Mouse (Mus musculus) liver, embryonic 13.5 days (tissue): ENCODE data around the gene Herc1. TPM values are rescaled to one million over a fixed set of nuclear protein-coding genes. Genes with fewer than 3 reads are reported as not detected.

Source experiments
- ATAC-seq: fragments of 200-750 bp; cut with Nextera tagmentation; 2 replicates; pipeline ENCODE4 v1.8.0; 2017; ENCODE audit warnings: low read depth, mild to moderate bottlenecking, moderate number of reproducible peaks, moderate library complexity
- DNase-seq: peaks from one replicate; pipeline ENCODE4 v3.0.0; 2022
- H3K27ac ChIP-seq: fragments of 300-500 bp; sonication (generic); 2 replicates; pipeline ENCODE4 v1.5.1; 2015; ENCODE audit warnings: moderate library complexity, mild to moderate bottlenecking, inconsistent platforms
- H3K27me3 ChIP-seq: fragments of 300-500 bp; sonication (generic); 2 replicates; pipeline ENCODE4 v1.6.1; 2015; ENCODE audit warnings: mild to moderate bottlenecking, inconsistent platforms
- H3K36me3 ChIP-seq: fragments of 300-500 bp; sonication (generic); 2 replicates; pipeline ENCODE4 v1.6.1; 2015; ENCODE audit warnings: mild to moderate bottlenecking, inconsistent platforms
- H3K4me1 ChIP-seq: fragments of 300-500 bp; sonication (generic); replicated peaks from 2 replicates; pipeline ENCODE4 v1.6.1; 2015; ENCODE audit warnings: inconsistent platforms
- H3K4me2 ChIP-seq: fragments of 300-500 bp; sonication (generic); 2 replicates; pipeline ENCODE4 v1.6.1; 2015; ENCODE audit warnings: inconsistent platforms, mild to moderate bottlenecking, moderate library complexity
- H3K4me3 ChIP-seq: fragments of 300-500 bp; sonication (generic); replicated peaks from 2 replicates; pipeline ENCODE4 v1.5.1; 2015; ENCODE audit warnings: mild to moderate bottlenecking, inconsistent platforms
- H3K9ac ChIP-seq: fragments of 300-500 bp; sonication (generic); 2 replicates; pipeline ENCODE4 v1.6.1; 2015; ENCODE audit warnings: mild to moderate bottlenecking, inconsistent platforms
- H3K9me3 ChIP-seq: fragments of 300-500 bp; sonication (generic); replicated peaks from 2 replicates; pipeline ENCODE4 v1.6.1; 2016; ENCODE audit warnings: inconsistent platforms
- WGBS: fragments of 180-500 bp; shearing (Covaris S2); methylation state at CpG from one replicate; pipeline ENCODE4 v1.1.7; 2015; ENCODE audit not compliant: insufficient replicate concordance; 5-methylcytosine and 5-hydroxymethylcytosine counted together
- polyA plus RNA-seq: library from polyadenylated mRNA; unstranded; fragments of >200 nt; fragmentation: Nextera tagmentation; extraction: Ambion mirVana; gene quantifications from 2 replicates; pipeline ENCODE4 v1.2.1, GENCODE M21; 2015

Gene Herc1
- polyA plus RNA-seq, 1 experiment from 2014 or later = 26.7 TPM

DNA sequence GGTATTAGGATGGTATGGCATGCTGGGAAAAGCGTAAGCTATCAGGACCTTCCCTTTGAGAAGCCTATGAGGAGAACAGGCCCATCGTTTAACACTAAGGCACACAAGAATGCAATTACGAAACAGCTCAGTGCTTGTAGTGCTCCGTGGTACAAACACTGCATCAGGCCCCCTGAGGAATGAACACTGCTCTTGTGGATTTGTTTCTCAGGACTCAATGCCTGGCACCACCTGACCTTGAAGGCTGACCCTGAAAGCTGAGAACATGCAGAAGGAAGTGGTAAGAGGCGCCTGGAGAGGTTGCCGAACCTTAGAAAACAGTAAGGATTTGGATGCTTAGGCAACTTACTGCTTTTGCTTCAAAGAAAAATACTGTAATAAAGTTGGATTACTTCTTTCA lies 20.8 kb upstream of the Herc1 start:
- Histone ChIP-seq H3K27me3 (no peaks in the 10 kb centered on the region), H3K36me3 (no peaks in the 10 kb centered on the region), H3K4me3 (no peak overlapping the region), H3K4me1 (peaks cover 12% of the 10 kb centered on the region; the same call in 1 of the 2 replicates), H3K27ac (no peak overlapping the region), H3K4me2 (no peak overlapping the region), H3K9me3 (no peaks in the 10 kb centered on the region), H3K9ac (no peak overlapping the region)
- 54% methylated on average over 6 of the region's 6 CpGs for WGBS
- ATAC-seq (no peak), DNase-seq (no peak)

DNA sequence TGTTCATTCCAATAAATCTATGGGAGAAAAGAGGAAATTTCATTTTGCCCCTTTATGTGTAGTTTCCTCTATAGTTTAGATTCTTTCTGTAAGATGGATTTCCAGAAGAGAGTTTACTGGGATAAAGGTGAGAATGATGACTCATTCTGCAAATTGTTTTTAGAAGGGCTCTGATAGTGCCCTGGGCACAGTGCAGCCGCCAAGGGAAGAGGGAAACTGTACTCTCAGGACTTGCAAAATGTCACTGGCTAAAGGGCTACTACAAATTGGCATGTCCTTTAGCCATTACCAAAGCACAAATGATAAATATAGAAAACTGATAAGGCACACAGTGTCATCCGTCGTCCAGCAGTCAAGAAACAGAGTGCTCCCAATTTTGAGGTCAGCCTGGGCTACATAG lies 19.8 kb upstream of the Herc1 start:
- Histone ChIP-seq H3K4me2 (no peak overlapping the region), H3K9ac (no peak overlapping the region), H3K4me1 (peaks cover 9% of the 10 kb centered on the region), H3K27ac (no peak overlapping the region), H3K27me3 (no peaks in the 10 kb centered on the region), H3K4me3 (no peak overlapping the region), H3K36me3 (no peaks in the 10 kb centered on the region), H3K9me3 (no peaks in the 10 kb centered on the region)
- ATAC-seq (no peak), DNase-seq (no peak)
- whole genome bisulfite sequencing = 45% methylated on average over 3 of the region's 3 CpGs

DNA sequence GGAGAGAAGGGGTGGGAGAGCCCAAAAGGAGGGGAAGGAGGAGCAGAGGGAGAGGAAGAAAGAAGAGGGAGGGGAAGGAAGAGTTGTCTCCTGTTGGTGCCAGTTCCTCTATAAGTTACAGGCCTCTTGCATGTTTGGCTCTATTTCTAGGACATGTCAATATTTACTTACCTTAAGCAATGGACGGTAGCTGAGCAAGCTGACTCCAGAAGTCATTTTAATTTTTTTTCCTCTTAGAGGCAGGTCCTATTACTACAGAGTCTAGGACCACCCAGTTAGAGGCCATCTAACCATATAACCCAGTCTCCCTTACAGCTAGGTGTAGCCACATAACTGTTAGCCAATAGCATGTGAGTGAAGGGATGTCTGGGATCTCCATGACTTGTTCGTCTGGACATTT lies 18.7 kb upstream of the Herc1 start:
- ATAC-seq = no peak

DNA sequence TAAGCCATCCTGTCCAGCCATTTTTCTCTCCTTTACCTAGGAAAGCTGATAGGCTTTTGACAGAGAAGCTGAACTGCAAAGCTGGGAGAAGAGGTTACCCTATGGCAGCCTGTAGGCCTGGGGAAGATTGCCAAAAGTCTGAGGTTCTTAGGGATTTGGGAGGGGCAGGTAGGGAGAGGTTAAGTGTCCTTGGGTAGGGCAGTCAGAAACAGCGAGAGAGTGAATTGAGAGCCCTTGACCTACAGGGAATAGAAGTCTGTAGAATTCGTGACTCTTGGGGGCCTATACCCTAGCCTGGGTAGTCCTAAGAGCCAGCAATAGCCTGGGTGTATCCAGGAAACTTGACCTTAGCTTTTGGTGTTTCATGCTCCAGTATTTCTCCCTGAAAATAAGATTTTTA lies 17.9 kb upstream of the Herc1 start:
- 62% methylated on average over 2 of the region's 2 CpGs for WGBS
- no peak for ATAC-seq
- H3K36me3 ChIP-seq = no peaks in the 10 kb centered on the region

More for the DNA sequence above, 18.7 kb upstream of the Herc1 start:
- 78% methylated on average over 2 of the region's 2 CpGs for WGBS
- Histone ChIP-seq H3K4me2 (no peak overlapping the region), H3K9me3 (no peaks in the 10 kb centered on the region), H3K27ac (no peak overlapping the region), H3K27me3 (no peaks in the 10 kb centered on the region), H3K4me3 (no peak overlapping the region), H3K4me1 (peaks cover 7% of the 10 kb centered on the region), H3K9ac (no peak overlapping the region), H3K36me3 (no peaks in the 10 kb centered on the region)
- no peak for DNase-seq

DNA sequence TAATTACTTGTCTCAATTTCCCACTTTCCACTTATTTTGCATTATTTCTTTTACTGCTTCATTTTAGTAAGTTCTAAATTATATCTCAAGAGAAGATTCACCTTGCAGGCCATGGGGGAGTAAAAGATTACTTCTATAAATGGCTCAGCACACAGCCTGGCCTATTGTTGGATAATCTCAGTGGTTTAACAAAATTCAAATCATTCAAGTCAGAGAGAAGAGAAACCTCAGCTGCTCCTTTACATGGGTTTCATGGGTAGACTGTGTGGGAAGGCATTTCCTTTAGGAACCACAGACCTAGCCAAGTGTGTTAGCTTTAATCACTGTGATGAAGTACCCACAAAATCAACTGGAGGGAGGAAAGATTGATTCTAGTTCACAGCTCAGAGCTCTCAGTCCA lies 13.0 kb upstream of the Herc1 start:
- no peak for DNase-seq
- no peak overlapping the region for H3K4me2 ChIP-seq
- H3K9me3 ChIP-seq = no peaks in the 10 kb centered on the region
- 0 out of 2 replicates have a peak, but pooled peaks cover 5% of the 10 kb centered on the region for H3K27me3 ChIP-seq
- no peak overlapping the region for H3K4me3 ChIP-seq
- no peak overlapping the region for H3K9ac ChIP-seq
- no peak overlapping the region for H3K27ac ChIP-seq
- H3K36me3 ChIP-seq = no peaks in the 10 kb centered on the region
- peaks cover 16% of the 10 kb centered on the region for H3K4me1 ChIP-seq
- ATAC-seq = no peak

More for the DNA sequence above, 17.9 kb upstream of the Herc1 start:
- H3K4me3 ChIP-seq = no peak overlapping the region
- H3K27me3 ChIP-seq = no peaks in the 10 kb centered on the region
- no peak overlapping the region for H3K4me2 ChIP-seq
- peaks cover 7% of the 10 kb centered on the region for H3K4me1 ChIP-seq
- no peak overlapping the region for H3K9ac ChIP-seq
- no peak for DNase-seq
- H3K27ac ChIP-seq = no peak overlapping the region
- H3K9me3 ChIP-seq = no peaks in the 10 kb centered on the region

DNA sequence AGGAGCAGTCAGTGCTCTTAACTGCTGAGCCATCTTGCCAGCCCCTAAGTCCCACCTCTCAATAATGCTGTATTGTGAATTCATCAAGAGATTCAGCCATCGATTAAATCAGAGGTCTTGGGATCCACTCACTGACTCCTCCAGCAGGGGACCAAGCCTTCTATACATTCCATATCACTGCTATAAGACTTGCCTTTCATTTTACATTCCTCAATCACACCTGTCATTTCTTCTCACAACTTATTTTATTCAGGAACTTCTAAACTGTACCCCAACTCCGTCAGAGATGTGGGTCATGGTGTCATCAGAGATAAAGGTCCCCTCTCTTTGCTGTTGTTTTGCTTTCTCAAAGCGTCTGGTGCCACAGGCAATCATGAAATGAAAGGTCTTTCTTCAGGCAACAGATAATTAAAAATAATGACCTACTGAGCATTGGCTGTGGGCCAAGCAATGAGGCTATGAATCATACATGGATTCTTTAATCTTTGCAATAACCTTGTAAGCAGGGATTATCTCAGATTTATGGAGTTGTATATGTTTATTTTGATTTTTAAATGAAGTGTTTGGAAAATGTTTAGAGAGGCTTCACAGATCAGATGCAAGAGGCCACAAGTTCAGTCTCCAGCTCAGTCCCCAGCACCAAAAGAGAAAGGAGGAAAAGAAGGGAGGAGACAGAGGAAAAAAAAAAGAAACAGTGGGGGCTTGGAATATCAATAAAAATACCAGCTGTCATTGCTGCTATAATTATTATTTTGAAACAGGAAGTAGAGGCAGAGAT lies 12.1 kb upstream of the Herc1 start:
- ATAC-seq (no peak), DNase-seq (no peak)
- Histone ChIP-seq H3K36me3 (no peaks in the 10 kb centered on the region), H3K4me3 (no peak overlapping the region), H3K27ac (no peak overlapping the region), H3K9ac (no peak overlapping the region), H3K27me3 (0 out of 2 replicates have a peak, but pooled peaks cover 5% of the 10 kb centered on the region), H3K9me3 (no peaks in the 10 kb centered on the region), H3K4me1 (peaks cover 16% of the 10 kb centered on the region), H3K4me2 (no peak overlapping the region)
- WGBS = 69% methylated on average over 3 of the region's 3 CpGs

DNA sequence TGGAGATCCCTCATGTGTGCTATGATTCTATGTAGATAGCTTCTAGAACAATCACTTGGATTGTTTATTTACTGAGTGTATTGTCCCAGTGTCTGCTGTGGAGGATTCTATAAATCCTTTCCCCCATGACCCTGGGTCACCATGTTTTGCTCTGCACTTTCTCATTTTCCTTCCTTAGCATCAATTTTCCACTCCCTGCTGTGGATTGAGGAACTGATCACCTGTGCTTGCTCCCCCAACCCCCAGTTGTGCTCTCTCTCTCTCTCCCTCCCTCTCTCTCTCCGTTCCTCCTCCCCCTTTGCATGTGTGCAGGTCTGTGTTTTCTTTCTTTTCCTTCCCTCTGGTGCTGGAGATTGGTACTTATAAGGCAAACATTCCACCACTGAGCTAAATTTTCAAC lies 10.5 kb upstream of the Herc1 start:
- Histone ChIP-seq H3K36me3 (no peaks in the 10 kb centered on the region), H3K9ac (no peak overlapping the region), H3K4me1 (peaks cover 16% of the 10 kb centered on the region), H3K9me3 (no peaks in the 10 kb centered on the region), H3K4me3 (no peak overlapping the region), H3K27me3 (0 out of 2 replicates have a peak, but pooled peaks cover 5% of the 10 kb centered on the region), H3K4me2 (no peak overlapping the region), H3K27ac (no peak overlapping the region)
- ATAC-seq (no peak), DNase-seq (no peak)
- 45% methylated on average over 1 of the region's 1 CpGs for WGBS

DNA sequence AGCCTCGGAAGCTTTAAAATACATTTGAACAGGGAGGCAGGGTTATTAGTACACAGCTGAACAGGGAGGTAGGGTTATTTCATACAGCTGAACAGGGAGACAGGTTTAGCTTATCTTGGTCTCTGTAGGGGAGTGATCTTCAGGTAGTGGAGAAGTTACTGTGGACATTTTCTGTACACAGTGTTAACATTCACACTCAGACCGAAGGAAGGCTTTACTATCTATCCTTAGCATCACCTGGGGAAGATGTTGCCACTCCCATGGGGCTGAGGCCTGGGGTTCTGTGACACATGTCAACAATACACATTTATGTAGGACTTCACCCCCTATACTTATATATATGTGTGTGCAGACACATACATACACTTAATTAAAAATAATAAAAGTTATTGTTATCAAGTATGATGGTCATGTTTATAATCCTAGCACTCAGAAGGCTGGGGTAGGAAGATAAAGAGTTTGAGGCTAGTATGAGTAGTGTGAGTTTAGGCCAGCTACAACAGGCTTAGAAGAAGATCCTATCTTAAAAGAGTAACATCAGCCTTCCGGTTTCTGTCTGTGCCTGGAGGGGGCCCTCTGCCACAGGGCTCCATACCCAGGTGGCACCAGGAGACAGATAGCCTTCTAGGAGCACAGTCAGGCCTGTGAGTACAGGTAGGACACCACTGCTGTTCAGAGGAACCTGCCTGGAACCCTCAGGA lies 9.7 kb upstream of the Herc1 start:
- H3K36me3 ChIP-seq = no peaks in the 10 kb centered on the region
- 40% methylated on average over 3 of the region's 3 CpGs for WGBS
- no peak overlapping the region for H3K4me2 ChIP-seq
- no peaks in the 10 kb centered on the region for H3K9me3 ChIP-seq
- 0 out of 2 replicates have a peak, but pooled peaks cover 5% of the 10 kb centered on the region for H3K27me3 ChIP-seq
- peak; percentile 83 for ATAC-seq
- peak; percentile 27 for DNase-seq
- no peak overlapping the region for H3K9ac ChIP-seq
- H3K27ac ChIP-seq = peak overlapping the region; percentile 49; the same call in 1 of the 2 replicates
- peaks cover 16% of the 10 kb centered on the region for H3K4me1 ChIP-seq
- no peak overlapping the region for H3K4me3 ChIP-seq

DNA sequence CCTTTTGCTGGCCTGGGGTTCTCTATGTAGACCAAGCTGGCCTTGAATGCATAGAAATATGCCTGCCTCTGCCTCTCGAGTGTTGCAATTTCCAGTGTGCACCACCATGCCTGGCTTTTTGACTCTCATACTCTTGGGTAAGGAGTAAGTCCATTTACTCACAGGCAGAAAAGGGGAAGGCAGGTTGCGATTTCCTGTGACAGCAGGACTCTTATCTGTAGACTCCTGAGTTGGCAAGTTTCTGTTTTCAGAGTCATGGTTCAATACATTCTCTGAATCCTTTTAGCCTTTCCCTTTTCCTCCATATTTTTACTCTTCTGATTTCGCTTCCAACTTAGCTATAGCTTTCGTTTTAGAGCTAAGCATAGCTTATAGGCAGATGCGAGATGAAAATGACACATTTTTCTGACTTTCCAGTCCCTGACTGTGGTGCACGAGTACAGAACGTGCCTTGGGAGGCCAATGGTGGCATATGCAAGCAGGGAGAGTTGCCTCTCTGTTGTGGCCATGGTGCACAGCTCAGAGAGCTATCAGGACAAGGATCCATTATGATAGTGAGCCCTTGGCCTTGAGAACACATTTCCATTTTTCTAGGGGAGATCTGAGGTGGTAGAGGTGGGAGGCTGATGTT lies 2.7 kb upstream of the Herc1 start:
- H3K9ac ChIP-seq = peak overlapping the region; percentile 55
- H3K4me1 ChIP-seq = peaks cover 44% of the 10 kb centered on the region
- peak overlapping the region; percentile 14; the same call in 1 of the 2 replicates for H3K4me3 ChIP-seq
- peak; percentile 58 for DNase-seq
- no peaks in the 10 kb centered on the region for H3K36me3 ChIP-seq
- peak overlapping the region; percentile 100 for H3K27ac ChIP-seq
- no peaks in the 10 kb centered on the region for H3K9me3 ChIP-seq
- 39% methylated on average over 7 of the region's 7 CpGs for WGBS
- H3K27me3 ChIP-seq = no peaks in the 10 kb centered on the region
- peak; percentile 24 for ATAC-seq
- H3K4me2 ChIP-seq = peak overlapping the region; percentile 78

DNA sequence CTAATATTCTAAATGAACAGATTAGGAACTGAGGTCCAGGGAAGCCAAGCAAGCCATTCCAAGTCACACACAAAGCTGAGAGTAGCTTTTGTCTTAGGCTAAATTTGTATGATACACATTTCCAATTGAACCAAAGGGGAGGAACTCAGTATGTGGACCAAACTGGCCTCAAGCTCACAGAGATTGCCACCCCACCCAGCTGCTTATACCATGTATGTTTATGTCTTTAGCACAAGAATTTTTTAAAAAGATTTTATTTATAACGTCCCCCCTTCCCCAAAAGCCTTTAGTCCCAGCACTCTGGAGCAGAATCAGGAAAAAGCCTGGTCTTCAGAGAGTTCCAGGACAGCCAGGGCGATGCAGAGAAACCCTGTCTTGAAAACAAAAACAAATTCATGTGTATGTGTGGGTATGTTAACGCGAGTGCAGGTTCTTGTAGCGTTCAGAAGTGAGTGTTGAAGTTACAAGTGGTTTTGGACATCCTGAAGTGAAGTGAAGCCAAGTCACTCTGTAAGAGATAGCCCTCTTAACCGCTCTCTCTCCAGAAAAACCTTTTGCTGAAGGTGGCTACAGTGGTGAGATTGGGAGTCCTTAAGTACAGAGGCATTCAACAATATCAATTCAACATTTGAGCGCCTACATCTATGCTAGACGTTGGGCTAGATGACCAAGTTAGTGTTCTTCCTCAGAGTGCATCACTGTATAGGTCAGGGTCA lies 948 bp upstream of the Herc1 start:
- Histone ChIP-seq H3K27me3 (no peaks in the 10 kb centered on the region), H3K9ac (peak overlapping the region; percentile 100), H3K27ac (peak overlapping the region; percentile 100), H3K4me1 (peaks cover 56% of the 10 kb centered on the region), H3K36me3 (0 out of 2 replicates have a peak, but pooled peaks cover 4% of the 10 kb centered on the region), H3K4me2 (peak overlapping the region; percentile 78), H3K9me3 (no peaks in the 10 kb centered on the region), H3K4me3 (peak overlapping the region; percentile 100)
- ATAC-seq (peak; percentile 66), DNase-seq (no peak)
- WGBS = 14% methylated on average over 8 of the region's 8 CpGs
